Mouse (Mus musculus): ENCODE measurements at regions not wholly inside any gene's neighbourhood (a gene's known extent, or its start where the extent isn't known, plus 50 kb on each side); places are given as distances from the start of the nearest gene placed in this dataset.
"Not testable (repeated sequence)": the region's sequence is repeated elsewhere in the genome, so short reads cannot be mapped to it uniquely, and the experiment has no call there.

- not testable (repeated sequence) for DNase-seq (ENCODE audit: low read depth, low spot score)
Observed at GRCm38 (mm10) chr6:76130201-76130600, 367.4 kb downstream of the Gm9008 start.

GRCm38 (mm10) chr6:76115758-76116157 is 381.8 kb downstream of the Gm9008 start:
- DNase-seq (ENCODE audit: low read depth, low spot score), result no peak

DNA sequence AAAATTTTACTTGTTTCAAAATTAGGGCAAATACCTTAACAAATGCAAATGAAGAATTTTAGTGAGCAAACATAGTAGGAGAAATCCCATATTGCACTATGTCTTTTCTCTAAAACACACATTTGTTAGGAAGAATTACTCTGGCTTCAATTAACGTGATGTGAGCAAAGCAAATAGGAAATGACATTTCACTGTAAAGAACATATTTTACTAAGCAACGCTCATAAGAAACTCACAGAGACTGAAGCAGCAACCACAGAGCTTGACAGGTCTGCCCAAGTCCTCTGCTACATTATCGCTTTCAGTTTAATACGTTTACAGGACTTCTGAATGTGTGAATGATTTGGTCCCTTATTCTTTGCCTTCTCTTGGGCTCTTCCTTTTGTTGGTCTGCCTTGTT is 383.2 kb downstream of the Gm9008 start:
- DNase-seq (ENCODE audit: low read depth, low spot score), result no peak

DNA sequence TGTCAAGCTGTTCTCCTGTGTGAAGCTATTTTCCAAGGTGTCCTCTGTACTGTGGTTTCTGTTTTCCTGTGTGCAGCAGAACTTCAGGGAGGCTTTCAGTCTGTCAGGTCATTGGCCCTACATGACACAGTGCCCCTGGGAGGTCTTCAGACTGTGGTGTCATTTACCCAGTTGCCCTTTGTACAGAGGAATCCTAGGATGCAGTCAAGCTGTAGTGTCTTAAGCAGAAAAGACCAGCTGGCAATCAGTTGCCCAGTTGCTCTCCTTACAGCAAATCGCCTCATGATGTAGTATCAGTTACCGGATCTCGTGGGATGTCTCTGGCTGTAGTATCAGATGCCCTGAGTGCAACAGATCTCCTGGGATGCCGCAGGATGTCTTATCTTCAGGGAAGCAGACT is 432.2 kb downstream of the Gm9008 start:
- no peak for DNase-seq (ENCODE audit: low read depth, low spot score)

GRCm38 (mm10) chr6:76052652-76053313 is 444.8 kb downstream of the Gm9008 start:
- peak; percentile 9 for DNase-seq (ENCODE audit: low read depth, low spot score)

- peak; percentile 4 for DNase-seq (ENCODE audit: low read depth, low spot score)
Observed at GRCm38 (mm10) chr6:76007783-76008406, 489.7 kb downstream of the Gm9008 start.

All from brain, adult 2 months (tissue).